Mouse (Mus musculus): ENCODE data around the gene Pros1. TPM values are rescaled to one million over a fixed set of nuclear protein-coding genes. Genes with fewer than 3 reads are reported as not detected.

Gene Pros1
- polyA plus RNA-seq (2014; fragmentation: Nextera tagmentation; extraction: Ambion mirVana), result 12.4 and 13.1 TPM in 2 replicates

DNA sequence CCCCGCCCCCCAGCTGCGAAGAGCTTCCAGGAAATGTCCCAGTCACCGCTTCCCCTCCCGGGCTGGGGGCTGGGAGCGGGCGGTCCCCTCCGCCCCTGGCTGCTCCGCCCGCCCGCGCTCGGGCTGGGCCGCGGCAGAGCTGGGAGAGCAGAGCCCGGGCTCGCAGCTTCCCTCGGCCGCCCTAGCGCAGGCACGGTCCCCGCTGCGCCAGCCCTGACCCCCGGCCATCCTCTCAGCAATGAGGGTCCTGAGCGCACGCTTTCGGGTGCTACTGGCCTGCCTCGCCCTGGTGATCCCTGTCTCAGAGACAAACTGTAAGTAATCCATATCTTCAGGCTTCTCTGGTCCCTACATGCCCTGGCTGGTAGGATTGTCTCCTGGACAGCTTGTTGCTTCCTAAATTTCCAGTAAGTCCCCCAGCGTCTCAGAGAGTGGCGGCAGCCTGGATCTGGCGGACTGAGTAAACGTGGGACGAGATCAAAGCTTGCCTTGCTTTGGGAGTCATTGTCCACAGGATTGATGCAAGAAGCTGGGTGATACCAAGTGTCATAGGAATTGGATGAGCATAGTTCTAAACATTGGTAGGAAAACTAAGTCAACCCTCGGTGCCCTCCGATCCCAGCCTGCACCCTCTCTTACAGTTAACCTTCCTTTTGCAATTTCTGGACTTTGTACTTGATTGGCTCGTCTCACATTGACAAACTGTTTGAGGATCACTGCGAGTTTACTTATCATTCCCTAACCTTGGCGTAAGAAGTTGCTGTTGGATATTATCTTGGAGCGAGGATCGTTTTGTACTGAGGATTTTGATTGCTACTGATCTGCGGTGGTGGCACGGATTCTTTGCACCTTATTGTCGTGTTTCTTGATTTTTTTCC is at the start of gene Pros1:
TSS of gene Pros1 (plus strand) at position 117 of the 878 bp plus-strand sequence.
- Histone ChIP-seq H3K36me3 (replicated peaks; ENCODE audit: control insufficient read depth, insufficient read depth) (no peaks in the 10 kb centered on the region), H3K4me3 (replicated peaks; ENCODE audit: low read length) (peak within 1 kb of the TSS; percentile 64), H3K4me1 (replicated peaks; ENCODE audit: control insufficient read depth, insufficient read depth, low read length) (no peaks in the 10 kb centered on the region), H3K9ac (peak within 1 kb of the TSS; percentile 87), H3K27me3 (ENCODE audit: control insufficient read depth, insufficient read depth, low read length) (no peaks in the 10 kb centered on the region), H3K27ac (no peak within 1 kb of the TSS; the same call in 1 of the 2 replicates), H3K4me2 (replicated peaks) (peak within 1 kb of the TSS; percentile 97), H3K9me3 (ENCODE audit: control insufficient read depth, low read length) (no peaks in the 10 kb centered on the region)
- WGBS, result 5% methylated on average over 35 of the region's 42 CpGs
- DNase-seq (ENCODE audit: low spot score), result peak; percentile 50
- peak; percentile 93 for ATAC-seq (ENCODE audit: low FRiP score)

DNA sequence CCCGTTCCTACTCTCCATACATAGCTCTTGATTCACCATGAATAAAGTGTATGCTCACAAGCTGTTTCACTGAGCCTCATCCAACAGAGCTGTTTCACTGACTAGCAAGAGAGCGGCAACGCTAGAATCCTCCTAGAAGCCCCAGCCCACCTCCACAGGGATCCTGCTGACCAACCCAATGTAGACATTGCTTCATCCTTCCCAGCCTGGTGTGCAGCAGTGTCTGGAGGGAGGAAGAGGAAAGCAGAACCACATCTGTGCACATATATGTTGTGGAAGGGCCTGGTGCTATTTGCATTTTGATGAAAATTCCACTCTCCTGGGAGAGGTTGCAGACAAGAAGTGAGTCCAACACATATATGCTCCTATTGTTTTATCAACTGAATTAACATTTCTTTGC is 49.5 kb upstream of the Pros1 start:
- H3K27ac ChIP-seq, result no peak overlapping the region
- no peaks in the 10 kb centered on the region for H3K9me3 ChIP-seq (ENCODE audit: control insufficient read depth, low read length)
- H3K27me3 ChIP-seq (ENCODE audit: control insufficient read depth, insufficient read depth, low read length), result no peaks in the 10 kb centered on the region
- H3K9ac ChIP-seq, result no peak overlapping the region
- no peak for DNase-seq (ENCODE audit: low spot score)
- H3K4me2 ChIP-seq (replicated peaks), result no peak overlapping the region
- ATAC-seq (ENCODE audit: low FRiP score), result no peak
- H3K36me3 ChIP-seq (replicated peaks; ENCODE audit: control insufficient read depth, insufficient read depth), result peaks cover 35% of the 10 kb centered on the region
- no peaks in the 10 kb centered on the region for H3K4me1 ChIP-seq (replicated peaks; ENCODE audit: control insufficient read depth, insufficient read depth, low read length)
- 88% methylated on average over 3 of the region's 3 CpGs for WGBS
- H3K4me3 ChIP-seq (replicated peaks; ENCODE audit: low read length), result no peak overlapping the region

DNA sequence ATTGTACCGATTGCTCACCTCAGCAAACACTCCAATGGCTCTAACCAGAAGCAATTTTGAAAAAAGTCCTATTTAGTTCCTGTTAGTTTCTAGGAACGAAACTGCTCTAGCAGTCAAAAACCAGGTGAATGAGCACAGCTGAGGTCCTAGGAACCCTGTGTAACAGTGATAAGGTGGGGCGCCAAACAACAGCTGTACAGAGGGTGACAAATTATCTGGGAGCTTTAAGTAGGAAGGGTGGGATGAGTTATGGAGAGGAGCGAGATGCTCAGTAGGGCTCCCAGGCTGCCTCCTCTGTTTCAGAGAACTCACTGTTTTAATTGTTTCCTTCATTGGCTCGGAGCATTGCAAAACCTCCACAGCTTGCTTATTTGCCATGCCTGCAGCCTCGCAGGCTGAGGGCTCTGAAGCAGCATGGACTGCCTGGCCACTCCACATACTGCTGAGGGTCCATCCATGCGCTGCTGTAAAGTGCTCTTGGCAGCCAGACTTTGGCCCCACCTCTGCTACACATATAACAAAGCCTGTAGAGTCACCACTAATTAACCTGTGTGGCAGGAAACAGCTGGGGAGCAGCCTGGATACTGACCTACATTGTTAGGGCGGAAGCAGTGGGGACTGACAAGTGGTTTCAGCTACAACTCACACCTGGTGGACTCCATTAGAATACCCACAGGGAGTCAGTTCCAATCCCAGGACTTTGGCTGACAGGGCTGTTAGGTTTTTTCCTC is 46.7 kb upstream of the Pros1 start:
- ATAC-seq (ENCODE audit: low FRiP score) (no peak; the same call in 1 of the 2 replicates), DNase-seq (ENCODE audit: low spot score) (no peak)

DNA sequence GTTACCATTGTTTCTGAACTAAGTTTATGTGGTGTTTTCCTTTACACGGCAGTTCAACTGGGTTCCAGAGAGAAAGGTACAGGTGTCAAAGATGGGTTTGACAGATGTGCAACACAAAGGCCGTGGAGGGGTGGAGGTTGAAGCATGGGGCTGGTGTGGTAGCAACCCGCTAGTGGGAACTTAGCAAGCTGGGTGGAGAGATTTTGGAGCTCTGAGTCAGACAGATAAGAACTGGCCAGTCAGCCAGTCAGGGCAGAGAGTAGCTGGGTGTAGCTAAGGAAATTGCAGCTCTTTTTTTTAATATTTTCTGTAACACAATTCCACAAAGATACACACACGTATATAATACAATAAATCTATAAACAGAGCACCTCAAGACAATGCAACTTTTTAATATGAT is 43.3 kb upstream of the Pros1 start:
- no peaks in the 10 kb centered on the region for H3K4me1 ChIP-seq (replicated peaks; ENCODE audit: control insufficient read depth, insufficient read depth, low read length)
- H3K27me3 ChIP-seq (ENCODE audit: control insufficient read depth, insufficient read depth, low read length), result no peaks in the 10 kb centered on the region
- ATAC-seq (ENCODE audit: low FRiP score) (no peak), DNase-seq (ENCODE audit: low spot score) (no peak)
- no peaks in the 10 kb centered on the region for H3K9me3 ChIP-seq (ENCODE audit: control insufficient read depth, low read length)
- no peak overlapping the region for H3K9ac ChIP-seq
- H3K36me3 ChIP-seq (replicated peaks; ENCODE audit: control insufficient read depth, insufficient read depth), result peaks cover 4% of the 10 kb centered on the region; the same call in 1 of the 2 replicates
- H3K4me2 ChIP-seq (replicated peaks), result no peak overlapping the region
- 89% methylated on average over 4 of the region's 4 CpGs for WGBS
- H3K4me3 ChIP-seq (replicated peaks; ENCODE audit: low read length), result no peak overlapping the region
- no peak overlapping the region for H3K27ac ChIP-seq

More for the DNA sequence above, 46.7 kb upstream of the Pros1 start:
- Histone ChIP-seq H3K36me3 (replicated peaks; ENCODE audit: control insufficient read depth, insufficient read depth) (peaks cover 19% of the 10 kb centered on the region), H3K9ac (no peak overlapping the region), H3K27ac (no peak overlapping the region), H3K4me3 (replicated peaks; ENCODE audit: low read length) (no peak overlapping the region), H3K27me3 (ENCODE audit: control insufficient read depth, insufficient read depth, low read length) (no peaks in the 10 kb centered on the region), H3K4me1 (replicated peaks; ENCODE audit: control insufficient read depth, insufficient read depth, low read length) (no peaks in the 10 kb centered on the region), H3K4me2 (replicated peaks) (no peak overlapping the region), H3K9me3 (ENCODE audit: control insufficient read depth, low read length) (no peaks in the 10 kb centered on the region)
- WGBS, result 65% methylated on average over 8 of the region's 8 CpGs

DNA sequence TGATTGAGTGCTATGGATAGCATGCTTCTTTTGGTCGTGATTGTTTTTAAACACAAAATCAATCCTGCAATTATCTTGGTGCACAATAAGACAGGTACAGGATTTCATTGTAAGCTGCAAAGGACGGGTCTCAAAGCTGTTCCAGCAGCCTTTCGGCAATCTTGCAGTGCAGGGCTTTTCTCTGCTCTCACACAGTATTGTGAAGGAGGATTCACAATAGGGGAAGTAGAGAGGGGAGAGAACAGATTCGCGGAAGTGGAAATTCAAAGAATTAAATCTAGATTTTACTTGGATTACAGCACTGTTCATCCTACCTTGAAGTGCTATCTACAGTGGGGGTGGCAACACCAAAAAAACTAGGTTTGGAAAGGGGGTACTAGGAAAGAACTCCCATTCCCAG is 40.3 kb upstream of the Pros1 start:
- no peaks in the 10 kb centered on the region for H3K4me1 ChIP-seq (replicated peaks; ENCODE audit: control insufficient read depth, insufficient read depth, low read length)
- WGBS, result 81% methylated on average over 5 of the region's 5 CpGs
- ATAC-seq (ENCODE audit: low FRiP score), result no peak
- H3K36me3 ChIP-seq (replicated peaks; ENCODE audit: control insufficient read depth, insufficient read depth), result no peaks in the 10 kb centered on the region; the same call in 1 of the 2 replicates
- H3K27ac ChIP-seq, result no peak overlapping the region
- H3K4me2 ChIP-seq (replicated peaks), result no peak overlapping the region
- H3K9me3 ChIP-seq (ENCODE audit: control insufficient read depth, low read length), result no peaks in the 10 kb centered on the region
- no peak overlapping the region for H3K4me3 ChIP-seq (replicated peaks; ENCODE audit: low read length)
- no peak for DNase-seq (ENCODE audit: low spot score)
- no peak overlapping the region for H3K9ac ChIP-seq
- no peaks in the 10 kb centered on the region for H3K27me3 ChIP-seq (ENCODE audit: control insufficient read depth, insufficient read depth, low read length)

DNA sequence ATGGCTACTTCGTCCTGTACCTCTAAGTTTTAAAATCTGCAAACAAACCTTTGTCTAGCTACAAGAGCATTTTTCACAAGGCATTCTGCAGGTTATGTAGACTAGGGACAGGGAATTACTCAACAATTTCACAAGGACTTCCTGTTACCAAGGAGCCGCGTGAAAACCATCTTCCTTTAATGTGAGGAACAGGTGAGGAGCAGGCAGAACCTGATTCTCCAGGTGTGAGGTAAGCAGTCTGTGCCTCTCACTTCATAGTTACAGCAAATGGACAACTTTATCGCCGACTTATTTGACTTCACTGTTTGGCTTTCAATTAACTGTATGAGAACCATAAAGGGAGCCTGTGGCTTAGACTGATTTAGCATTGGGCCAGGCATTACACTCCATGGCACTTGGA is 39.6 kb upstream of the Pros1 start, which contains the start of gene Stx19:
TSS of gene Stx19 (plus strand) at position 186 of the 400 bp plus-strand sequence.
- no peak within 1 kb of the TSS for H3K9ac ChIP-seq
- no peak within 1 kb of the TSS for H3K27ac ChIP-seq
- no peaks in the 10 kb centered on the region for H3K27me3 ChIP-seq (ENCODE audit: control insufficient read depth, insufficient read depth, low read length)
- no peaks in the 10 kb centered on the region; the same call in 1 of the 2 replicates for H3K36me3 ChIP-seq (replicated peaks; ENCODE audit: control insufficient read depth, insufficient read depth)
- ATAC-seq (ENCODE audit: low FRiP score), result no peak
- H3K4me1 ChIP-seq (replicated peaks; ENCODE audit: control insufficient read depth, insufficient read depth, low read length), result no peaks in the 10 kb centered on the region
- no peaks in the 10 kb centered on the region for H3K9me3 ChIP-seq (ENCODE audit: control insufficient read depth, low read length)
- WGBS, result 89% methylated on average over 5 of the region's 5 CpGs
- H3K4me3 ChIP-seq (replicated peaks; ENCODE audit: low read length), result no peak within 1 kb of the TSS
- DNase-seq (ENCODE audit: low spot score), result no peak
- H3K4me2 ChIP-seq (replicated peaks), result no peak within 1 kb of the TSS

DNA sequence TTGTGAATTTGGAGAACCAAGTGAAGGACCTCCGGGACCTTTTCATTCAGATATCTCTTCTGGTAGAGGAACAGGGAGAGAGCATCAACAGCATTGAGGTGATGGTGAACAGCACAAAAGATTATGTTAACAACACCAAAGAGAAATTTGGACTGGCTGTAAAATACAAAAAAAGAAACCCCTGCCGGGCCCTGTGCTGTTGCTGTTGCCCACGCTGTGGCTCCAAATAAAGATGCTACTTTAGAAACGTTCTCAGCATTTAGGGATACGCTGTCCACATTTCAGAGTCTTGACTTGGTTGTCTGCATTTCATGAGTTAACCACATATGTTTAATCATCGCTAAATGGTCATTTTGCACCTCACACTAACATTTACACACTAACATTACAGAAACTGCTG is 31.6 kb upstream of the Pros1 start:
- H3K36me3 ChIP-seq (replicated peaks; ENCODE audit: control insufficient read depth, insufficient read depth), result no peaks in the 10 kb centered on the region
- ATAC-seq (ENCODE audit: low FRiP score) (no peak), DNase-seq (ENCODE audit: low spot score) (no peak)
- H3K9ac ChIP-seq, result no peak overlapping the region
- no peaks in the 10 kb centered on the region for H3K27me3 ChIP-seq (ENCODE audit: control insufficient read depth, insufficient read depth, low read length)
- WGBS, result 92% methylated on average over 6 of the region's 6 CpGs
- no peak overlapping the region for H3K27ac ChIP-seq
- no peaks in the 10 kb centered on the region for H3K9me3 ChIP-seq (ENCODE audit: control insufficient read depth, low read length)
- no peak overlapping the region for H3K4me3 ChIP-seq (replicated peaks; ENCODE audit: low read length)
- H3K4me1 ChIP-seq (replicated peaks; ENCODE audit: control insufficient read depth, insufficient read depth, low read length), result no peaks in the 10 kb centered on the region
- no peak overlapping the region for H3K4me2 ChIP-seq (replicated peaks)

DNA sequence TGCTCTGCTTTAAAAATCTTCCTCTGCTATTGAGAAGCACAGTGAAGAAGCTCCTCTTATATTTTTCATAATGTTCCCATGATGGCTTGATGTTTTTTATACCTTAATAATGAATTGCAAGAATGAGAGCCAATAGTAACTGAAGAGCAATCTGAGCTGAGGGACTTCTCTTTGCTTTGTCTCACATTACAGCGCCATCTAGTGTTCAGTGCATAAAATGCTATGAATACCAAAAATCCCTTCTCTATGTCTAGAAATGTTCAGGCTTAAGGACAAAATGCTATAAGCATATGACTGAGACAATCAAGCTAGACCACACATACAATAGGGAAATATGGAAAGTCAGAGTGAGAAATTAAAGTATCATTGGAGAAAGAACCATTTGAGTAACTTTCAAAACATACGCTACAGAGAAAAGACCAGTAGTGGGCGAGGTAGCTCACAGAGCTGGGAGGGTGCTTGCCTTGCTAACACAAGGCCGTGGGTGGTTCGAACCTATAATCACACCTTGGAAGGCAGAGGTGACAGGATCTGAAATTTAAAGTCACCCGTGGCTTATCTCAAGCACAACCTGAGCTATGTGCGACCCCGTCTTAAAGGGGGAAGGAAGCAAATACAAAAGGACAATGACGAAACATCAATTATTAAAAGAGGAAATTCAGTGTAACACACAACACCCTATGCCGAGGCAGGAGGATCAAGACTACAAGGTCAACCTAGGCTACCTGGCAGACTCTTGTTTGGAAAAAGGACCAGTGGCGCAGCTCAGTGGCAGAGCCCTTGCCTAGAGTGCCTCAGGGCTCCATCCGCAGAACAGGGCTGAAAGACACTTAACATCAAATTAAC is 27.7 kb upstream of the Pros1 start:
- Histone ChIP-seq H3K4me3 (replicated peaks; ENCODE audit: low read length) (no peak overlapping the region), H3K4me1 (replicated peaks; ENCODE audit: control insufficient read depth, insufficient read depth, low read length) (no peaks in the 10 kb centered on the region), H3K27ac (no peak overlapping the region), H3K4me2 (replicated peaks) (no peak overlapping the region), H3K27me3 (ENCODE audit: control insufficient read depth, insufficient read depth, low read length) (no peaks in the 10 kb centered on the region), H3K9ac (no peak overlapping the region), H3K36me3 (replicated peaks; ENCODE audit: control insufficient read depth, insufficient read depth) (no peaks in the 10 kb centered on the region), H3K9me3 (ENCODE audit: control insufficient read depth, low read length) (no peaks in the 10 kb centered on the region)
- 80% methylated on average over 12 of the region's 12 CpGs for WGBS
- ATAC-seq (ENCODE audit: low FRiP score), result peak; percentile 40; the same call in 1 of the 2 replicates
- peak; percentile 84 for DNase-seq (ENCODE audit: low spot score)

All from hindbrain, embryonic 14.5 days (tissue).